Mouse (Mus musculus) brown adipose tissue, adult 24 weeks (tissue): ENCODE data around the gene Ahcyl2. TPM values are rescaled to one million over a fixed set of nuclear protein-coding genes. Genes with fewer than 3 reads are reported as not detected.

Source experiments
- H3K27ac ChIP-seq: fragments of 200-500 bp; replicated peaks from 2 replicates; pipeline ENCODE4 v1.5.1; 2012; ENCODE audit warnings: low read depth, mild to moderate bottlenecking, low read length
- H3K4me1 ChIP-seq: fragments of 200-500 bp; 2 replicates; pipeline ENCODE4 v1.6.1; 2012; ENCODE audit warnings: low read length, mixed read lengths; ENCODE audit not compliant: control insufficient read depth, insufficient read depth, insufficient read length
- H3K4me3 ChIP-seq: fragments of 200-500 bp; 2 replicates; pipeline ENCODE4 v1.5.1; 2012; ENCODE audit warnings: low read depth, mild to moderate bottlenecking, low read length, moderate library complexity; ENCODE audit not compliant: insufficient read depth
- polyA plus RNA-seq: library from polyadenylated mRNA; stranded (reverse); fragments of >200 nt; gene quantifications from 2 replicates; pipeline ENCODE4 v1.2.4, GENCODE M21; 2012; ENCODE audit not compliant: missing spikeins, insufficient read depth, insufficient read length

The Ahcyl2 gene
- polyA plus RNA-seq, 1 experiment: 55.9 TPM

- H3K4me3 ChIP-seq: no peak overlapping the region
- no peak overlapping the region for H3K27ac ChIP-seq
These were observed 148.0 kb downstream of the Ahcyl2 start for GRCm38 (mm10) chr6:29915836-29916235.

GRCm38 (mm10) chr6:29916530-29917382, 148.9 kb downstream of the Ahcyl2 start, which contains the start of gene Strip2:
Strip2 (plus strand) TSS chr6:29917012.
- Histone ChIP-seq H3K4me3 (peak within 1 kb of the TSS; percentile 75), H3K4me1 (peaks cover 3% of the 10 kb centered on the region), H3K27ac (no peak within 1 kb of the TSS)

More at GRCm38 (mm10) chr6:29915836-29916235, 148.0 kb downstream of the Ahcyl2 start:
- H3K4me1 ChIP-seq: peaks cover 3% of the 10 kb centered on the region

DNA sequence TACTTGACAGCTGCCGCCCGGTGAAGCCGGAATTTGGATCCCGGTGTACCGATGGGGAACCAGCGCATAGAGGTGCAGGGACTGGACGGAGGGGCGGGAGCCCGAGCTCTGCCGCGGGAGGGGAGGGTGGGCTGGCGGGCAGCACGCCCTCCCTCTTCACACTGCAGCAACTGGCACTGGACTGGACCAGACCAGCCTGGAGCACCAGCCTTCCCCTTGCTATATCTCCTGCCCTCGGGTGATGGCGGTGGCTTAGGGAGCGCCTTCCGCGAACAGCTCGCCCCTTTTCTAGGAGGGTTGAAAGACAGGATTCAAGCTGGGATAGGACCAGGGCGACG, 149.5 kb downstream of the Ahcyl2 start:
- H3K27ac ChIP-seq: no peak overlapping the region

DNA sequence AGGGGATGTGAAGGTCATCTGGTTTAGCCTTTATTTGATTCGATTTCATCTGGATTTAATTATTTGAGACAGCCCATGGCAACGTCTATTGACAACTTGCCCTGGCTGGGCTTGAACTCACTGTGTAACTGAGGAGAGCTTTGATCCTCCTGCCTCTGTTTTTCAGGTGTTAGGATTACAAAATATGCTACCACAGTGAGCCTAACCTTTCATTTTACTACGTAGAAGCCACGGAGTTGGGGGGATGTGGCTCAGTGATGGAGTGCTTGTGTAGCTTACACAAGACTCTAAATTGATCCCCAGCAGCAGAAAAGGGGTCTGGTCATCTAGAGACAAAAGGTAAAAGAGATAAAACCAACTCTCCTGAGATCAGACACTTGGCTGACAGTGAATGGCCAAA, 150.1 kb downstream of the Ahcyl2 start:
- peaks cover 3% of the 10 kb centered on the region for H3K4me1 ChIP-seq
- no peak overlapping the region for H3K4me3 ChIP-seq
- H3K27ac ChIP-seq: no peak overlapping the region

More for the DNA sequence above, 149.5 kb downstream of the Ahcyl2 start:
- peaks cover 3% of the 10 kb centered on the region for H3K4me1 ChIP-seq
- H3K4me3 ChIP-seq: peak overlapping the region; percentile 75

- no peak overlapping the region for H3K4me3 ChIP-seq
- H3K4me1 ChIP-seq: 0 out of 2 replicates have a peak, but pooled peaks cover 2% of the 10 kb centered on the region
- no peak overlapping the region for H3K27ac ChIP-seq
These were observed 155.7 kb downstream of the Ahcyl2 start for GRCm38 (mm10) chr6:29923501-29923900.

DNA sequence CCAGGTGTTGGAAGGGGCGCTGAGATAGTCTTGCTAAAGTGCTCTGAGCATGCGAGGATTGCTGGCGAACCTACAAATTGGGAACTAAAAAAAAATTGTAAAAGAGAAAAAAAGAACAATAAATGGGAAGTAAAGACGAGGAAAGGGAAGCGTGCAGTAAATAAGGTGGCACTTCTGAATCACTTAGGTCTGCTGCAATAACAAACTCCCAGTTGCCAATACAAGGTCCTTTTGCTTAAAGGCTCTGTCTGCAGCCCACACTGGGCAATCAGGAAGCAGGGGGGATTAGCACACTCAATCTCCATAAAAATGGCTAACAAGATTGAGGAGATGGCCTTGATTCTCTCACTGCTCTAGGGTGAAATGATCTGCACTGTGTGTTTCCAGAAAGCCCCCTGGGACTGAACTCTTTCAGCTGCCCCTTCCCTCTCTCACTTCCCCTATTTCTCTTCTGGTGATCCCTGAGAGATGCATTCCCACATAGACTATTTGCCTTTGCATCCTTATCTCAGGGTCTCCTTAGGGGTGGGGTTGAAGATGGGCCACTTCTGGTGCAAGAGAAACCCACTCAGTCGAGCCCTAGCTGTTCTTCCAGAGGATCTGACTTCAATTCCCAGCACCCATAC, 157.9 kb downstream of the Ahcyl2 start:
- Histone ChIP-seq H3K4me3 (no peak overlapping the region), H3K27ac (no peak overlapping the region), H3K4me1 (0 out of 2 replicates have a peak, but pooled peaks cover 2% of the 10 kb centered on the region)

DNA sequence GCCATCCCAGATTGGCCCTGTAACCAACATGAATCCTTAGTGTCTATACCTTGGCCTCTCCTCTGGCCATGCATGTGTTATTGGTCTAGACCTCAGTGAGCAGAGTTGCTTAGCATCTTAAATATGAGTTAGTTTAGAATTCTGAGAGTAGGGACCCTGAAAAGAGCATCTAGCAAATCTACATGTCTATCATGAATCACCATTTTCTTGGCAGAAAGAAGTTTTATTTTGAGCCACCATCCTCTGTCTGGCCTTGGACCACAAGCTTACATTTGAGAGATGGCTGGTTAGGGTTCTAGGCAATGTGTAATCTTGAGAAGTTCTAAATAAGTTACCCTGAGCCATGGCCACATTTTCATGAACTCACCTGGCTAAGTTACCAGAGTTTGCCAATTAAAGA, 162.3 kb downstream of the Ahcyl2 start:
- no peak overlapping the region for H3K27ac ChIP-seq
- H3K4me1 ChIP-seq: no peaks in the 10 kb centered on the region
- H3K4me3 ChIP-seq: no peak overlapping the region

- no peaks in the 10 kb centered on the region for H3K4me1 ChIP-seq
- H3K4me3 ChIP-seq: no peak overlapping the region
- H3K27ac ChIP-seq: no peak overlapping the region
These were observed 162.9 kb downstream of the Ahcyl2 start for GRCm38 (mm10) chr6:29930665-29931064.

GRCm38 (mm10) chr6:29931181-29931580, 163.4 kb downstream of the Ahcyl2 start:
- Histone ChIP-seq H3K4me1 (no peaks in the 10 kb centered on the region), H3K27ac (no peak overlapping the region), H3K4me3 (no peak overlapping the region)

DNA sequence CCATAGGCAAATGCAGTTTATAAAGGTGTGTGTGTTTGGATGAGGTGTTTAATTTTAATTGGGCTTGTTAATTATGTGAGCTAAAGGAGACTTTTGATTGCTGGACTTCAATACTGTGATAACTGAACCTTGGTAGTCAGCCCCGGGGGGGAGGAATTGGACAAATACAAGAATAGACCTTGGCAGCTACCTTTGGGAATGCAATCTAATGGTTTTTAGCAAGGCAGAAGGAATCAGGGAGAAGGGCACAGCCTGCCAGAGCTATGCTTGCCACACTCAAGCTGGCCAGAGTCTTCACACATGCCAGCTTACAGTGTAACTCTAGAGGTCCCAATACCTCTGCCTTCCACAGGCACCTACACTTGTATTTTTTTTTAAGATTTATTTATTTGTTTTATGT, 167.9 kb downstream of the Ahcyl2 start:
- Histone ChIP-seq H3K4me1 (no peaks in the 10 kb centered on the region), H3K27ac (no peak overlapping the region), H3K4me3 (no peak overlapping the region)

- no peak overlapping the region for H3K27ac ChIP-seq
These were observed 172.6 kb downstream of the Ahcyl2 start for GRCm38 (mm10) chr6:29940428-29940827.

DNA sequence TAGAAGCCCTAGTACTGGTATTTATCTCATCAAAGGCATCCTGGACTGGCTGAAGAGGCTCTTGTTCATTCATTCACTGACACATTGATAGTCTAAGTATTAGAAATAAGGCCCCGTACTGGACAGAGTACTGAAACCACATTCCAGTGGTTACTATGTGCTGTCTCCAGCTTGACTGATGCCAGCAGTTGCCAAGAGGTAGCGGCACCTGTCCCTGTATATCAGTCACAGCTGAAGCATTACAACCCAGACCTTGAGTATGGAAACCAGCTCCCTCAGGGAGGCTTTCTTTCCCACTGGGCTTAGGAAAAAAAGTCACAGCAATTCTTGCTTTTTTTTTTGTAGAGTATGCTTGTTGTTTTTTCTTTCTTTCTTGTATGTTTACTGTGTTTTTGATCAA, 173.2 kb downstream of the Ahcyl2 start:
- Histone ChIP-seq H3K4me1 (no peaks in the 10 kb centered on the region), H3K4me3 (no peak overlapping the region), H3K27ac (no peak overlapping the region)

More at GRCm38 (mm10) chr6:29940428-29940827, 172.6 kb downstream of the Ahcyl2 start:
- no peak overlapping the region for H3K4me3 ChIP-seq
- no peaks in the 10 kb centered on the region for H3K4me1 ChIP-seq

GRCm38 (mm10) chr6:29944465-29944864, 176.7 kb downstream of the Ahcyl2 start:
- Histone ChIP-seq H3K27ac (no peak overlapping the region), H3K4me1 (no peaks in the 10 kb centered on the region)

DNA sequence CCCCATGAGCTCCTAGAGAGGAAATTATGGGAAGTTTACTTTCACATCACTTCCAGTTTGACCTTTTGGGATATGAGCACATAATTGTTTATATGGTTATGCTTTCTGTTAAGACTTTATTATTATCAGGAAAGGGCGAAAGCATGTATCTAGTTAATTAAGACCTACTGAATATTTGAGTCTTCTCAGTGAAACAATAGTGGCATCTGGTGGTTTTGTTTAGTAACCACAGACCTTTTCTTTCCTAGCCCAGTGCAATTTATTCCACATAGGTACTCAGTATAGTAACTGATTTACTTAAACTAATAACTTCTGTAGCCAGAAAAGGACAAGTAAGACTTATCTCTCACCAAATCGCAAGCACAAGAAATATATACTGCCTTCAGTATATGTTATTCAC, 178.8 kb downstream of the Ahcyl2 start:
- H3K4me1 ChIP-seq: no peaks in the 10 kb centered on the region
- no peak overlapping the region for H3K27ac ChIP-seq
- H3K4me3 ChIP-seq: no peak overlapping the region

More at GRCm38 (mm10) chr6:29944465-29944864, 176.7 kb downstream of the Ahcyl2 start:
- no peak overlapping the region for H3K4me3 ChIP-seq

- Histone ChIP-seq H3K27ac (no peak overlapping the region), H3K4me3 (no peak overlapping the region), H3K4me1 (no peaks in the 10 kb centered on the region)
These were observed 180.0 kb downstream of the Ahcyl2 start for GRCm38 (mm10) chr6:29947823-29948222.
